Comparison of ENCODE assay signal across 8 mouse cellular contexts in the genomic region with DNA sequence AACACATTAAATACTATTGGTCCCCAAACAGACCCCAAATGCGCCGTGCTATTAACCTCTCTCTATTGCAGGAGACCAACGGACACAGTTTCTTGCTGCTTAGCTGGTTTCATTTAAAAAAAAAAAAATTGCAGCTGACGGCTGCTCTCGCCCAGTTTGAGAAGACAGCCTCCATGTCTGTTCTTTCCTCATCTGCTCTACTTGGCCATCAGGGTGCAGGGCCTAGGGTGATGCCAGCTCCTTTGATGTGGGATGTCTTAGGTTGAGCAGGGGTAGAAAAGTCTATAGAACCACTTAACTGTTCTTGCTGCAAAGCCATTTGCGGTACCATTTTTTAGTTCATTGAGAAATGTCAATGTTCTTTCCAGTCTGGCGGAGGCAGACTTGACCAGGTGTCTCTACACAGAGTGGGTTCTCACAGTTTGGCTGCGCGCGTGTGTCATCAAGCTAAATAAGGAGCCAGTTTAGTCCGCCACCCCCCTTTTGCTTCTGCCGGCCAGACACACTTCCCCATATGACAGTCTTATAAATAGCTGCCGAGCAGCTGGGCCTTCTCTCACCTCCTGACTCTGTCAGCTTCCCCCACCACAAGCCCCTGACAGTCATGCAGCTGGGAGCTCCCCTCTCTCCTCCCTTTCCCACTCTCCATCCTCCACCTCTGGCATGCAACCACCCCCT.
DNase-seq lines count a peak whose midpoint lies in the region; ATAC-seq lines count a peak whose summit lies in the region.

No protein-coding gene starts in this region.

- no peak overlapping the region for H3K4me2 ChIP-seq in liver, embryonic 13.5 days
- H3K4me2 ChIP-seq in liver, embryonic 11.5 days = no peak overlapping the region
- H3K4me2 ChIP-seq in midbrain, embryonic 14.5 days (ENCODE audit: low read length) = no peak overlapping the region

- H3K4me3 ChIP-seq in liver, embryonic 13.5 days (replicated peaks) = no peak overlapping the region
- H3K4me3 ChIP-seq in liver, embryonic 11.5 days (ENCODE audit: low read depth, low read length) = no peak overlapping the region
- H3K4me3 ChIP-seq in midbrain, embryonic 14.5 days (replicated peaks; ENCODE audit: low read depth, low read length) = no peak overlapping the region

- no peaks in the 10 kb centered on the region for H3K36me3 ChIP-seq in liver, embryonic 13.5 days
- H3K36me3 ChIP-seq in liver, embryonic 11.5 days (ENCODE audit: control insufficient read depth, insufficient read depth, low read length) = no peaks in the 10 kb centered on the region
- H3K36me3 ChIP-seq in midbrain, embryonic 14.5 days (ENCODE audit: control insufficient read depth, insufficient read depth, low read length) = no peaks in the 10 kb centered on the region

- ATAC-seq in liver, embryonic 13.5 days (ENCODE audit: low read depth) = no peak
- ATAC-seq in liver, embryonic 11.5 days (replicated peaks; ENCODE audit: low FRiP score) = no peak
- ATAC-seq in erythroid progenitor cell, adult 5-6 weeks (replicated peaks; ENCODE audit: low FRiP score, poor library complexity, severe bottlenecking) = no peak
- no peak; the same call in 1 of the 2 replicates for ATAC-seq in midbrain, embryonic 14.5 days (ENCODE audit: low FRiP score, low TSS enrichment)

- H3K9ac ChIP-seq in liver, embryonic 13.5 days = no peak overlapping the region
- H3K9ac ChIP-seq in liver, embryonic 11.5 days (ENCODE audit: low read depth, low read length) = no peak overlapping the region
- H3K9ac ChIP-seq in midbrain, embryonic 14.5 days (replicated peaks; ENCODE audit: low read length) = no peak overlapping the region

- 47% methylated on average over 13 of the region's 13 CpGs for whole genome bisulfite sequencing in liver, embryonic 13.5 days (ENCODE audit: insufficient replicate concordance)
- WGBS in liver, embryonic 11.5 days = 64% methylated on average over 13 of the region's 13 CpGs
- WGBS in midbrain, embryonic 14.5 days = 91% methylated on average over 13 of the region's 13 CpGs

- no peaks in the 10 kb centered on the region for H3K4me1 ChIP-seq in liver, embryonic 13.5 days (replicated peaks)
- no peaks in the 10 kb centered on the region; the same call in 1 of the 2 replicates for H3K4me1 ChIP-seq in liver, embryonic 11.5 days (replicated peaks; ENCODE audit: control insufficient read depth, insufficient read depth, low read length)
- peaks cover 8% of the 10 kb centered on the region; the same call in 1 of the 2 replicates for H3K4me1 ChIP-seq in midbrain, embryonic 14.5 days (ENCODE audit: control insufficient read depth, insufficient read depth, low read length)

- no peak overlapping the region for H3K27ac ChIP-seq in liver, embryonic 13.5 days
- no peak overlapping the region for H3K27ac ChIP-seq in liver, embryonic 11.5 days (ENCODE audit: low read depth, low read length)
- H3K27ac ChIP-seq in midbrain, embryonic 14.5 days (replicated peaks; ENCODE audit: low read depth, low read length) = no peak overlapping the region

- H3K27me3 ChIP-seq in liver, embryonic 13.5 days = no peaks in the 10 kb centered on the region
- H3K27me3 ChIP-seq in liver, embryonic 11.5 days (replicated peaks; ENCODE audit: control insufficient read depth, insufficient read depth, low read length) = no peaks in the 10 kb centered on the region
- H3K27me3 ChIP-seq in midbrain, embryonic 14.5 days (ENCODE audit: control insufficient read depth, insufficient read depth, low read length) = no peaks in the 10 kb centered on the region

- intact Hi-C loops in gastrocnemius, postnatal 14 days (cut with DNase I; ENCODE audit: low total_unique reads) = no loop called here

- H3K9me3 ChIP-seq in liver, embryonic 13.5 days (replicated peaks) = no peaks in the 10 kb centered on the region
- H3K9me3 ChIP-seq in liver, embryonic 11.5 days (ENCODE audit: control insufficient read depth, low read length) = no peaks in the 10 kb centered on the region
- 0 out of 2 replicates have a peak, but pooled peaks cover 2% of the 10 kb centered on the region for H3K9me3 ChIP-seq in midbrain, embryonic 14.5 days (ENCODE audit: control insufficient read depth, low read length)

- peak; percentile 1 for DNase-seq in liver, embryonic 13.5 days
- no peak for DNase-seq in liver, embryonic 11.5 days (ENCODE audit: low spot score)
- peak; percentile 22 for DNase-seq in gastrocnemius, postnatal 14 days
- DNase-seq in kidney, adult 18-20 months = peak; percentile 5
- DNase-seq in left cerebral cortex, adult 9 months (ENCODE audit: low spot score in 2 of 2) = peak; percentile 85 to 92
- peak; percentile 66 for DNase-seq in right cerebral cortex, postnatal 14 days
- no peak for DNase-seq in midbrain, embryonic 14.5 days

Comparison
In these comparisons a context has a peak if more than half of its experiments do, and no peak if none do; other contexts are left out.
1. DNase-seq: peak in liver, embryonic 13.5 days (single experiment), gastrocnemius, postnatal 14 days (single experiment), kidney, adult 18-20 months (single experiment), left cerebral cortex, adult 9 months (2 of 2) and right cerebral cortex, postnatal 14 days (single experiment); none in liver, embryonic 11.5 days (single experiment) and midbrain, embryonic 14.5 days (single experiment).